Mouse (Mus musculus) G1E-ER4 (cell line): ENCODE results near the gene Pla1a. TPM values are rescaled to one million over a fixed set of nuclear protein-coding genes. Genes with fewer than 3 reads are reported as not detected.
A peak's percentile ranks its signal among the peaks of the same experiment; 100 is the strongest.

Experiments
- GATA1 ChIP-seq: IDR thresholded peaks from one replicate; pipeline ENCODE4 v1.8.0; 2012; ENCODE audit warnings: low read length, inconsistent platforms
- polyA plus RNA-seq: library from polyadenylated mRNA; stranded (reverse); fragments of >175 nt; gene quantifications from 2 replicates; pipeline ENCODE4 v1.2.3, GENCODE M21; 2012

The Pla1a gene
- polyA plus RNA-seq, 1 experiment, result not detected

- peak; percentile 55 for TF ChIP-seq GATA1
Measured at GRCm38 (mm10) chr16:38350361-38350855, 82.5 kb downstream of the Pla1a start.

DNA sequence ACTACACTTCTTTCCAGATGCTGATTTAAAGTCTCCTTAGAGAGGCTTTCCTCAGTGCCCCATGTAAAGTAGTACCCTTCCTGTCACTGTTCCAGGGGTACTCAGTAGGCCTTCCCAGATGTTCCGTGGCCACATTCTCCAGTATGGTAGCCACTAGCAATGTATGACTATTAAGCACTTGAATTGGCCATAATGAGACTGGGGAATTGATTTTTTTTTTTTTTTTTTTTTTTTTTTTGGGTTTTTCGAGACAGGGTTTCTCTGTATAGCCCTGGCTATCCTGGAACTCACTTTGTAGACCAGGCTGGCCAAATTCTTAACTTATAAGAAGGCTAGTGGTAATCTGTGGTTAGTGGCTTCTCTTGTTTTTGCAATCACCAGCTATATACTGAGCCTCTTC, 83.1 kb downstream of the Pla1a start:
- no peak for TF ChIP-seq GATA1

DNA sequence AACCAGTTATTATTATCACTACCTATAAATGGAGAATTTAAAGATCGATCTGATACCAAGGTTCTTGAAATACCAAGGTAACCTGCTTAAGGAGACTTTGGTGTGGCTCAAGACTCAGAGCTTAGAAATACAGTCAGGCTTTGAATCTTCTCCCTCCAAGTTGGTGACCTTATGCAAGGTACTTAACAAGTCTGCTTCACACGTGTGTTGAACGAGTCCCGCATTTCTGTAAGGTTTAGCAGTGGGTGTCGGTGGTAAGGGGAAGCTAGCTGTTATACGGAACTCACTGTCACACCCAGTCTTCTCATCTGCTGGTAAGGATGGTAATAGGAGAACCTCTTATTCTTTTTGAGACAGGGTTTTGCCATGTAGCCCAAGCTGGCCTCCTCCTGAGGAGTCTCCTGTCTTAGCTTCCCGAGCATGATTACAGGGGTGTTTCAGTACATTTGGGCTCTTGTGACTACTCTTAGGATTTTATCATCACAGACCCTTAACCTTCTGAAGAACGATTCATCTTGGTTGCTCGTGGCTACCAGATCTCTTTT, 84.7 kb downstream of the Pla1a start:
- no peak for TF ChIP-seq GATA1

GRCm38 (mm10) chr16:38347588-38347987, 85.4 kb downstream of the Pla1a start:
- TF ChIP-seq GATA1, result no peak

- TF ChIP-seq GATA1, result no peak
Measured at GRCm38 (mm10) chr16:38346529-38347325, 86.2 kb downstream of the Pla1a start, which contains the start of the genes Cox17 and Gm21987. Gene Cox17, plus strand, starts transcription at chr16:38346991. Gene Gm21987, plus strand, starts transcription at chr16:38347040.

Other genes with a start within 250 kb of the Pla1a start
- not detected in 2 replicates for gene Nr1i2, start 138.3 kb downstream of the Pla1a start, polyA plus RNA-seq
- gene Maats1, start 91.0 kb downstream of the Pla1a start, polyA plus RNA-seq, result not detected in 2 replicates
- gene Cox17, start 86.2 kb downstream of the Pla1a start, polyA plus RNA-seq, result 307 and 514 TPM in 2 replicates
- gene Gm21987, start 86.1 kb downstream of the Pla1a start, polyA plus RNA-seq, result 882 and 1,467 TPM in 2 replicates
- gene Popdc2, start 70.9 kb downstream of the Pla1a start, polyA plus RNA-seq, result 3.6 and 4.8 TPM in 2 replicates
- gene Adprh, start 19.6 kb upstream of the Pla1a start, polyA plus RNA-seq, result 262 and 323 TPM in 2 replicates
- 0.12 and 0.19 TPM in 2 replicates for gene Cd80, start 22.4 kb upstream of the Pla1a start, polyA plus RNA-seq
- gene Timmdc1, start 89.5 kb upstream of the Pla1a start, polyA plus RNA-seq, result 30.1 and 38.6 TPM in 2 replicates
- gene Poglut1, start 117.1 kb upstream of the Pla1a start, polyA plus RNA-seq, result 6.9 and 7.6 TPM in 2 replicates
- gene Tmem39a, start 125.6 kb upstream of the Pla1a start, polyA plus RNA-seq, result 15.4 and 16.0 TPM in 2 replicates